Mouse (Mus musculus) stomach, embryonic 15.5 days (tissue): ENCODE measurements at regions not wholly inside any gene's neighbourhood (a gene's known extent, or its start where the extent isn't known, plus 50 kb on each side); places are given as distances from the start of the nearest gene placed in this dataset.

ENCODE experiments used
- ATAC-seq: fragments of 200-750 bp; cut with Nextera tagmentation; 2 replicates; pipeline ENCODE4 v1.8.0; 2017; ENCODE audit warnings: low read depth, moderate number of reproducible peaks, moderate TSS enrichment; ENCODE audit not compliant: insufficient read depth, low FRiP score
- H3K27ac ChIP-seq: fragments of 300-500 bp; sonication (generic); 2 replicates; pipeline ENCODE4 v1.5.1; 2015; ENCODE audit warnings: mild to moderate bottlenecking, inconsistent platforms
- H3K27me3 ChIP-seq: fragments of 300-500 bp; sonication (generic); replicated peaks from 2 replicates; pipeline ENCODE4 v1.6.1; 2015; ENCODE audit warnings: inconsistent platforms
- H3K36me3 ChIP-seq: fragments of 300-500 bp; sonication (generic); 2 replicates; pipeline ENCODE4 v1.6.1; 2015; ENCODE audit warnings: inconsistent platforms
- H3K4me1 ChIP-seq: fragments of 300-500 bp; sonication (generic); 2 replicates; pipeline ENCODE4 v1.6.1; 2015; ENCODE audit warnings: inconsistent platforms
- H3K4me2 ChIP-seq: fragments of 300-500 bp; sonication (generic); 2 replicates; pipeline ENCODE4 v1.6.1; 2015; ENCODE audit warnings: mild to moderate bottlenecking, inconsistent platforms
- H3K4me3 ChIP-seq: fragments of 300-500 bp; sonication (generic); replicated peaks from 2 replicates; pipeline ENCODE4 v1.5.1; 2015; ENCODE audit warnings: inconsistent platforms
- H3K9ac ChIP-seq: fragments of 300-500 bp; sonication (generic); 2 replicates; pipeline ENCODE4 v1.6.1; 2015; ENCODE audit warnings: inconsistent platforms
- H3K9me3 ChIP-seq: fragments of 300-500 bp; sonication (generic); 2 replicates; pipeline ENCODE4 v1.6.1; 2016; ENCODE audit warnings: inconsistent platforms
- WGBS: fragments of 180-500 bp; shearing (Covaris S2); methylation state at CpG from one replicate; pipeline ENCODE4 v1.1.7; 2015; 5-methylcytosine and 5-hydroxymethylcytosine counted together

GRCm38 (mm10) chr1:183504103-183504841, 86.3 kb downstream of the Hhipl2 start:
- 91% methylated on average over 14 of the region's 14 CpGs for WGBS
- H3K9ac ChIP-seq = no peak overlapping the region
- ATAC-seq = no peak

GRCm38 (mm10) chr1:183507893-183508292, 89.9 kb downstream of the Hhipl2 start:
- H3K36me3 ChIP-seq = no peaks in the 10 kb centered on the region
- no peak overlapping the region for H3K4me2 ChIP-seq
- H3K27me3 ChIP-seq = no peaks in the 10 kb centered on the region
- H3K4me1 ChIP-seq = no peaks in the 10 kb centered on the region
- ATAC-seq = no peak
- H3K4me3 ChIP-seq = no peak overlapping the region
- no peaks in the 10 kb centered on the region for H3K9me3 ChIP-seq
- no peak overlapping the region for H3K9ac ChIP-seq
- H3K27ac ChIP-seq = no peak overlapping the region
- WGBS = 81% methylated on average over 2 of the region's 2 CpGs

More at GRCm38 (mm10) chr1:183504103-183504841, 86.3 kb downstream of the Hhipl2 start:
- no peaks in the 10 kb centered on the region for H3K36me3 ChIP-seq
- H3K4me1 ChIP-seq = no peaks in the 10 kb centered on the region
- no peak overlapping the region for H3K4me3 ChIP-seq
- no peak overlapping the region for H3K4me2 ChIP-seq
- no peaks in the 10 kb centered on the region for H3K9me3 ChIP-seq
- no peak overlapping the region for H3K27ac ChIP-seq
- no peaks in the 10 kb centered on the region for H3K27me3 ChIP-seq

GRCm38 (mm10) chr1:183510759-183511158, 92.7 kb downstream of the Hhipl2 start:
- H3K9me3 ChIP-seq = no peaks in the 10 kb centered on the region
- H3K9ac ChIP-seq = no peak overlapping the region
- H3K4me3 ChIP-seq = no peak overlapping the region
- whole genome bisulfite sequencing = 68% methylated on average over 10 of the region's 10 CpGs
- ATAC-seq = no peak
- no peak overlapping the region for H3K4me2 ChIP-seq
- no peaks in the 10 kb centered on the region for H3K27me3 ChIP-seq
- no peaks in the 10 kb centered on the region for H3K4me1 ChIP-seq
- H3K27ac ChIP-seq = no peak overlapping the region
- no peaks in the 10 kb centered on the region for H3K36me3 ChIP-seq

GRCm38 (mm10) chr1:183513876-183514275, 95.9 kb downstream of the Hhipl2 start:
- Histone ChIP-seq H3K27ac (no peak overlapping the region), H3K27me3 (no peaks in the 10 kb centered on the region), H3K9me3 (no peaks in the 10 kb centered on the region), H3K4me2 (no peak overlapping the region), H3K4me1 (no peaks in the 10 kb centered on the region), H3K9ac (no peak overlapping the region), H3K4me3 (no peak overlapping the region), H3K36me3 (no peaks in the 10 kb centered on the region)
- 75% methylated on average over 3 of the region's 3 CpGs for WGBS
- no peak for ATAC-seq

GRCm38 (mm10) chr1:183514281-183514983, 96.4 kb downstream of the Hhipl2 start:
- no peak overlapping the region for H3K27ac ChIP-seq
- 73% methylated on average over 15 of the region's 15 CpGs for WGBS
- H3K27me3 ChIP-seq = no peaks in the 10 kb centered on the region
- no peaks in the 10 kb centered on the region for H3K36me3 ChIP-seq
- no peaks in the 10 kb centered on the region for H3K9me3 ChIP-seq
- no peak for ATAC-seq
- H3K4me3 ChIP-seq = no peak overlapping the region
- H3K9ac ChIP-seq = no peak overlapping the region
- no peak overlapping the region for H3K4me2 ChIP-seq
- no peaks in the 10 kb centered on the region for H3K4me1 ChIP-seq

GRCm38 (mm10) chr1:183514984-183515287, 96.9 kb downstream of the Hhipl2 start:
- Histone ChIP-seq H3K4me2 (no peak overlapping the region), H3K4me3 (no peak overlapping the region), H3K4me1 (no peaks in the 10 kb centered on the region), H3K27me3 (no peaks in the 10 kb centered on the region), H3K9ac (no peak overlapping the region), H3K27ac (no peak overlapping the region), H3K36me3 (no peaks in the 10 kb centered on the region), H3K9me3 (no peaks in the 10 kb centered on the region)
- WGBS = 72% methylated on average over 2 of the region's 2 CpGs
- ATAC-seq = no peak

GRCm38 (mm10) chr1:183516167-183516566, 98.2 kb downstream of the Hhipl2 start:
- WGBS = 53% methylated on average over 4 of the region's 4 CpGs
- Histone ChIP-seq H3K27me3 (no peaks in the 10 kb centered on the region), H3K36me3 (no peaks in the 10 kb centered on the region), H3K4me2 (no peak overlapping the region), H3K4me3 (no peak overlapping the region), H3K9me3 (no peaks in the 10 kb centered on the region), H3K9ac (no peak overlapping the region), H3K4me1 (no peaks in the 10 kb centered on the region), H3K27ac (no peak overlapping the region)
- ATAC-seq = no peak

GRCm38 (mm10) chr1:183517236-183517635, 99.2 kb downstream of the Hhipl2 start:
- H3K4me1 ChIP-seq = no peaks in the 10 kb centered on the region
- no peak overlapping the region for H3K4me2 ChIP-seq
- H3K27me3 ChIP-seq = no peaks in the 10 kb centered on the region
- 78% methylated on average over 4 of the region's 4 CpGs for WGBS
- H3K9me3 ChIP-seq = no peaks in the 10 kb centered on the region
- H3K36me3 ChIP-seq = no peaks in the 10 kb centered on the region
- no peak overlapping the region for H3K27ac ChIP-seq
- no peak overlapping the region for H3K4me3 ChIP-seq
- no peak overlapping the region for H3K9ac ChIP-seq
- no peak for ATAC-seq

- no peaks in the 10 kb centered on the region for H3K9me3 ChIP-seq
- no peaks in the 10 kb centered on the region for H3K4me1 ChIP-seq
- no peak overlapping the region for H3K4me3 ChIP-seq
- no peak overlapping the region for H3K4me2 ChIP-seq
- no peak overlapping the region for H3K27ac ChIP-seq
- H3K36me3 ChIP-seq = no peaks in the 10 kb centered on the region
- no peak overlapping the region for H3K9ac ChIP-seq
- H3K27me3 ChIP-seq = no peaks in the 10 kb centered on the region
- WGBS = 64% methylated on average over 7 of the region's 7 CpGs
- ATAC-seq = no peak
Measured at GRCm38 (mm10) chr1:183521569-183521968, 103.6 kb downstream of the Hhipl2 start.

GRCm38 (mm10) chr1:183533386-183533785, 115.4 kb downstream of the Hhipl2 start:
- H3K4me2 ChIP-seq = no peak overlapping the region
- no peaks in the 10 kb centered on the region for H3K9me3 ChIP-seq
- no peak overlapping the region for H3K4me3 ChIP-seq
- H3K27ac ChIP-seq = no peak overlapping the region
- H3K4me1 ChIP-seq = no peaks in the 10 kb centered on the region
- 86% methylated on average over 11 of the region's 11 CpGs for WGBS
- ATAC-seq = no peak
- no peaks in the 10 kb centered on the region for H3K36me3 ChIP-seq
- H3K9ac ChIP-seq = no peak overlapping the region
- no peaks in the 10 kb centered on the region for H3K27me3 ChIP-seq

- no peaks in the 10 kb centered on the region for H3K4me1 ChIP-seq
- no peak overlapping the region for H3K9ac ChIP-seq
- H3K36me3 ChIP-seq = no peaks in the 10 kb centered on the region
- H3K4me3 ChIP-seq = no peak overlapping the region
- WGBS = 75% methylated on average over 7 of the region's 7 CpGs
- no peaks in the 10 kb centered on the region for H3K27me3 ChIP-seq
- ATAC-seq = no peak
- no peak overlapping the region for H3K4me2 ChIP-seq
- no peak overlapping the region for H3K27ac ChIP-seq
- no peaks in the 10 kb centered on the region for H3K9me3 ChIP-seq
Measured at GRCm38 (mm10) chr1:183548752-183549387, 130.9 kb downstream of the Hhipl2 start.

GRCm38 (mm10) chr1:183552617-183553016, 134.6 kb downstream of the Hhipl2 start:
- no peaks in the 10 kb centered on the region for H3K4me1 ChIP-seq
- no peak overlapping the region for H3K4me2 ChIP-seq
- H3K9ac ChIP-seq = no peak overlapping the region
- ATAC-seq = no peak
- no peak overlapping the region for H3K4me3 ChIP-seq
- no peaks in the 10 kb centered on the region for H3K27me3 ChIP-seq
- no peak overlapping the region for H3K27ac ChIP-seq
- no peaks in the 10 kb centered on the region for H3K36me3 ChIP-seq
- 87% methylated on average over 4 of the region's 4 CpGs for WGBS
- H3K9me3 ChIP-seq = no peaks in the 10 kb centered on the region
